Mouse (Mus musculus): ENCODE results near the gene Gm44805.
A peak's percentile ranks its signal among the peaks of the same experiment; 100 is the strongest.

Gm44805 gene

DNA sequence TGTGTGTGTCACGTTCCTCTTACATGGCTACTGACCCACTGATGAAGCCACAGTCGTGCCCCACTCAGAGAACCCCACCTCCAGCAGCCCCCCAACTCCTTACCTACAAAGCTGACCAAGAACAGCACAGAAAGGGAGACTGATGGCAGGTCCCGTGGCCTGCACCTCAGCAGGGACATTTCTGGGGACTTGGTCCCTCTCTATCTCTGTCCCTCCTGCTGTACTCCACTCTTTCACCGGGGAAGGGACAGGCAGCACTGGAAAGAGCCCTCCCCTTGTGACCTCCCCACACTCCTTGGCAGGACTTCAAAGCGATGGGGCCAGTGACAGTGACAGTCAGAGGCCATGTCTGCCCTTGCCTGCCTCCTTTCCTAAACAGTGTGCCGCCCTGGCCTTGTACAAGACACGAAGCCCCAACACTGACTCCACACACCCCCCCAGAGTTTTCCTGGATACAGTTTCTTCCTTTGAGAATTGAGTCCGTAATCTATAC lies at the start of gene Gm44805, which contains the start of gene Apoc4:
Gm44805 (minus strand) TSS at position 222 of the 493 bp plus-strand sequence.
Apoc4 (minus strand) TSS at position 278 of the 493 bp plus-strand sequence.
- no peak for DNase-seq (ENCODE audit: low spot score in 2 of 2)

DNA sequence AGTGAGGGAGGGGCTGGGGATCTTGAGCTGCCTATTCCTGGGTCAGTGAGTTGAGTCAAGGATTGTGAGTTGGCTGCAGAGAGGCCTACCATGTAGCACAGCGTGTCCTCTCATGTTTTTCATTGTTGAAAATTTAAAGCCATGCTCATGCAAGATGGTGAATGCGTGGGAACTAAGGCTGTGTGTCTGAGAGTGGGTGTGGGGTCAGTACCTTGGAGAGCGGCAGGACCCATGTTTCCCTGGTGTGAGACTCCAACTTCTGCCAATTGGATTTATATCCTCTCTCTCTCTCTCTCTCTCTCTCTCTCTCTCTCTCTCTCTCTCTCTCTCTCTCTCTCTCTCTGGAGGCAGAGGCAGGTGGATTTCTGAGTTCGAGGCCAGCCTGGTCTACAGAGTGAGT lies 45.3 kb upstream of the Gm44805 start:
- DNase-seq (ENCODE audit: low spot score in 2 of 2), result no peak

GRCm38 (mm10) chr7:19724167-19724566 lies 42.9 kb upstream of the Gm44805 start:
- no peak for DNase-seq (ENCODE audit: low spot score in 2 of 2)

DNA sequence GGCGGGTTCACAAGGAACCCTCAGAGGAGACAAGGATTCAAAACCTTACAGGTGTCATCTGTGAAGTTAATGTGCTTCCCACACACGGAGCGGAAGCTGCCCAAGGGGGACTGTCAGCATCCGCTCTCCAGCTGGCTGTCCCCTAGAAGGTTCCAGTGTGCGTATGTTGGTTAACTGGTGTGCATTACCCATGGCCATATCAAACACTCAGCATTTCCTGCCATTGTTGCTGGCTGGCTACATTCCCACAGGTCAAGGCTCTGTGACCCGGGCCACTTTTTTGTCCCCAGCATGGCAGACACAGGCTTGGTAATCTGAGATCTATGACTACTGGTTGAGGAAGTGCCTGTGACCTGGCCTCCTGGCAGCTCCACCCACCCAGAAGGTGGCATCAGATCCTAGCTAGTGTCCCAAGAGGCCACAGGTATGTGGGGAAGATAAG lies 41.6 kb upstream of the Gm44805 start:
- DNase-seq (ENCODE audit: low spot score in 2 of 2), result no peak

DNA sequence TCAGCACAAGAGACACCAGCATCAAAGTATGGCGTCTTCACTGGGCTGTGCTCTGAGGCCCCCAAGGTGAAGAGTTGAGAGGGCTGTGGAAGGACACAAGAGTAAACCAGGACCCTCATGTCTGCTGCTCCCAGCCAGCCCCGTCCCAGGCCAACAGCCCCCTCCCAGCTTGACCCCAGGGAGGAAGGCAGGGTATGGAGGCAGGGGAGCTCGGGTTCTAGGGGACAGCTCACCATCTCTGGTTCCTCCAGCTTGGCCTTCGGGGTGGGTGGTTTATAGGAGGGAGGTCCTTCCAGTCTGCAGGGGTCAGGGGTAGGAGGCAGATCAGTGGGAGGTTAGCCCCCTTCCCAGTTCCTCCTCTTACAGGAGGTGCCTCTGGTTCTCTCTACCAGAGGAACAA lies 38.0 kb upstream of the Gm44805 start:
- DNase-seq (ENCODE audit: low spot score in 2 of 2), result no peak

DNA sequence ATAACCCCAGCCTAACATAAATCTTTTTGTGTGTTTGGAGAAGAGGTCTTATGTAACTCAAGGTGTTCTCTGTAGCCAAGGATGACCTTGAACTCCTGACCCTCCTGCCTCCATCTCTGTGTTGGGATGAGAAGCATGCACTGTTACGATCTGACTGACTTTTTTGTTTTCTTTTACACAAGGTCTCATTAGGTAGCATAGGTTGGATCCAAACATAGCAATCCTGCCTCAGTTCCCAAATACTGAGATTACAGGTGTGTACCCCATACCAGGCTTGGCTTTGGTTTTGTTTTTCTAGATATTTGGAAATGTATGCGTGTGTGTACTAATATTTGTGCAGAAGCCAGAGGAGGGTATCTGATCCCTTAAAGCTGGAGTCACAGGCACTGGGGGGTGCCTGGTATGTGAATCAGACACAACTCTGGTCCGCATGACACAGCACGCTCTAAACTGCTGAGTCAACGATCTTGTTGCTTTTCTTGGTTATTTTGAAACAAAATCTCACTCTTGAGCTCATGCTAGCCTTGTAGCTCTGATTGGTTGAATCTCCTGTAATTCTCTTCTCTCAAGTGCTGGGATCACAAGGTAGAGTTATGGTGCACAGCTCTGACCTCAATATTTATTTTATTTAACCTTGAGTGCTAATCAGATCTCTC lies 37.2 kb upstream of the Gm44805 start:
- DNase-seq (ENCODE audit: low spot score in 2 of 2), result no peak

DNA sequence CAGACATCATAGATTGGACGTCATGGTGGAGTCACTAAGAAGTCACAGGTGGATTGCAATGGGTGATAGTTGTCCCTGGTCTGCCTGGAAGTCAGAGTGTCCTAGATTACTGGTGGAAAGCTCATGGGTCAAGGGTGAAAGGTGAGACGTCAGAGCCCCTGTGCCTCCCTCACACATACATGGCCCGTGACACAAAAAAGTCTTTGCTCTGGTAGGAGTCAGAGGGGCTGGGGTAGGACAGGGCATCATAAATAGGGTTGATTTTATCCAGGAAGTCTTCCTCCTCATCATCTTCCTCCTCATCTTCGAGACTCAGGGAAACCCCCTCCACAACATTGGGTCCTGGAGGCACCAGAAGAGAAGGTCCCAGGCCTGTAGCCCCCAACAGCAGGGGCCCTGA lies 36.1 kb upstream of the Gm44805 start:
- DNase-seq (ENCODE audit: low spot score in 2 of 2), result no peak

GRCm38 (mm10) chr7:19716822-19717221 lies 35.6 kb upstream of the Gm44805 start:
- no peak for DNase-seq (ENCODE audit: low spot score in 2 of 2)

DNA sequence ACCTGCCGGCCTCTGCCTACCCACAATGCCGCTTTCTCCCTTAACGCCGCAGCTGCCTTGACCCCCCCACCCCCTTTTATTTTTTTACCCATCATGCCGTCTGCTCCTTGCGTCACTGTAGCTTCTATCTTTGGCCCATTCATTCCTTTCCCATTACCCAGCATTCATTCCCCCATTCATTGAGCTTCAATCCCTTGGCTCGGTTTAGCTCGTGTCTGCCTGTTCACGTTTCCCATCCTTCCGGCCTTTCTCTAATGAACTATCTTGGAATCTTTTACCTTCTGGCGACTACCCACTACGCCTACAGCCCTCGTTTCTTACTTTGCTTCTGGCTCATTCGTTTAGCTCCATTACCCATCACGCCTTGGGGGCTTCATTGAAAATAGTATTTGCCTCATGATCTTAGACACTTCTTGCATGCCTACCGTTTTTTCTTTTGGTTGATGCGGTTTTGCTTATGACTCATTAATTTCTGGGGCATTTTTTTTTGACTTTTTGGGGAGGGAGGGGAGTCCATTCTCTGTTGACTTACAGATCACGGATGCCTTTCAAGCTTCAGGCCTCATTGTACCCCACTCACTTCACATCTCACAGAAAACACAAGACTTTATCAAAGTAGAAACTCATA lies 34.9 kb upstream of the Gm44805 start:
- no peak for DNase-seq (ENCODE audit: low spot score in 2 of 2)

DNA sequence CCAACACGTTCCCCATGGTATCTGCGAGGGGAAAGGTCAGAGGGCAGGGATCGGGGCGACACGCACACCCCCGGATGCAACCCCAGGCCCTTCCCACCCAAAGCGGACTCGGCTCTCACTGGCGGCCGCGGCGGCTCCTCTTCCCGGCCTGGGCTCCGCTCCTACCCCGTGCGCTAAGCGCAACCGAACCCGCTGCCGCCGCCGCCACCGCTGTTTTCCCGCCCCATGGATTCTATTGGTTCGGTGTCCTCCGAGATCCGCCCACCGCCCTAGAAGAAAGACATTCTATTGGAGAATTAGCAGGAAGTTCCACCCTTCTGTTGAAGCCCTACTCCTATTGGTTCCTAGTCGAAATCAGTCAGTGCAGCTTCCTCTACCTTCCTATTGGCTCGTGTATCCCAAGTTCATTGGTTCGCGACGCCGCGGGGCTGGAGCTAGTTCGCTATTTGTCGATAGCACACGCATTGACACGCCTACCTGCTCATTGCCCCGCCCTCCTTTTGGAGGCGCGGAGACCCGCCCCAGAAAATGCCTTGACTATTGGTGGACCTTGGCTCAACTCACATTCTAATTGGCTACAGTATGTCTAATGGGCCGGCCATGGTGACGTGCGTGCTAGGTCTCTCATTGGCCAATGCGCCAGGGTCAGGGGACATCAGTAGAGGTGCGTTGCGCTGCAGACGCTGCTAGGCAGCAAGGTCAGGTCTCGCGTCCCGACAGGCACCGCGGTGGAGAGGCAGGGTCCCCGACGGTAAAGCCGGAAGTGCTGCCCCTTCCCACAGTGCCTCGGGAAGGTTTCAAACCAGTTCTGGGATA lies 34.2 kb upstream of the Gm44805 start, which contains the start of gene Tomm40:
Tomm40 (minus strand) TSS at position 200 of the 816 bp plus-strand sequence.
- DNase-seq (ENCODE audit: low spot score in 2 of 2), result peak; percentile 94 to 95

DNA sequence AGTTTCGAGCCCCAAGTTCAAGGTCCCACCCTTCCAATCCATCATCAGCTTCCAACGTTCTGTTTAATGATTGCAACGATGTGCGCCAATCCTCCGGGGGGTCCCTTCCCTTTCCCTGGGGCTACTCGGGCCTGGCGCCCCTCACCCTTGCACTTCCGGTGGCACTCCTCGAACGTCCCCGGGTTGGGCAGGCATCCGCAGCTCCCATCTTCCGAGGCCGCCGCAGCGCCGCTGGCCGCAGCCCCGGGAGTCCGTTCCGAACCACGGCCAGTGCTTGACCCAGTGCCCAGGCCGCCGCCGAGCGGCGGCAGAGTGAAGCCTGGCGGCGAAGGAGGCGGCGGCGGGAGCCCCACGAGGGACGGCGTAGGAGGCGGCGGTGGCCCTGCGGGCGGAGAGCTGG lies 33.6 kb upstream of the Gm44805 start:
- DNase-seq (ENCODE audit: low spot score in 2 of 2), result no peak

GRCm38 (mm10) chr7:19713598-19713997 lies 32.4 kb upstream of the Gm44805 start:
- no peak for DNase-seq (ENCODE audit: low spot score in 2 of 2)

DNA sequence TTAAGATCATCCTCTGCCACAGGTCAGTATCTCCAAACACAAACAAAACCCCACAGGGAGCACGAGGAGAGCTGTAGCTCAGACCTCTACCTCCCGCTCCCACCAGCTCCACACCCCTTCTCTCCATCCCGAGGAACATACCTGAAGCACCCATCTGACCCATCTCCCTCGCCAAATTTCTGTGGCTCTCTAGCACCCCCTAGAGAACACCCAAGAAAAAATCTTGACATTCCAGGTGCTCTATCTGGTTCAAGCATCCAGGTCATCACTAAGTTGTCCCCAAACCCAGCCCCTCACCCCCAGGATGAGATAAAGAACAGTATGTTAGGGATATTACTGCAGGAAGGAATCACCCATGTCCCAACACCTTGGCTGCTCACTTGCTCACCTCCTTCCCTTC lies 32.0 kb upstream of the Gm44805 start:
- no peak for DNase-seq (ENCODE audit: low spot score in 2 of 2)

GRCm38 (mm10) chr7:19712414-19712813 lies 31.2 kb upstream of the Gm44805 start:
- DNase-seq (ENCODE audit: low spot score in 2 of 2), result no peak

DNA sequence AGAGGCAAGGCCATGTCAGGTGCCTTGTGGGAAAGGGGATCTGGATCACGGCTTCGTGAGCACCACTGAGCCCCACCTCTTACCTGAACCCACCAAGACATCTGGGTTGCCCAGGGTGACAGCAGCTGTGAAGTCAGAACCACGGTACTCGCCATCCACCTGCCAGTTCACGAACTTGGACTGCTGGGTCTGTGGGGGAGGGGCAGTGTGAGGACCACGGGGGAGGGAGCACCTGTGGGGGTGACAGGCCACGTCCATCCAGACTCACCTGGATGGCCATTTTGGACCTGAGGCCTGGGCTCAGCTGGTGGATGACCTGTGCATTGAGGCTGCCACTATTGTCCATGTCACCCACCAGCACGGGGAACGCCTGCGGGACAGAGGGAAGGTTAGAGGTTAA lies 29.4 kb upstream of the Gm44805 start:
- DNase-seq (ENCODE audit: low spot score in 2 of 2), result no peak

GRCm38 (mm10) chr7:19705271-19705670 lies 24.0 kb upstream of the Gm44805 start:
- no peak for DNase-seq (ENCODE audit: low spot score in 2 of 2)

GRCm38 (mm10) chr7:19704475-19704874 lies 23.3 kb upstream of the Gm44805 start:
- no peak for DNase-seq (ENCODE audit: low spot score in 2 of 2)

GRCm38 (mm10) chr7:19702859-19703555 lies 21.8 kb upstream of the Gm44805 start:
- no peak for DNase-seq (ENCODE audit: low spot score in 2 of 2)

- DNase-seq (ENCODE audit: low spot score in 2 of 2), result peak in 1 of 2 experiments; percentile 49
These were observed 20.0 kb upstream of the Gm44805 start for GRCm38 (mm10) chr7:19701069-19701761.

- DNase-seq (ENCODE audit: low spot score in 2 of 2), result no peak
These were observed 19.3 kb upstream of the Gm44805 start for GRCm38 (mm10) chr7:19700299-19701068.
